Mouse (Mus musculus) spleen, adult 2 months (tissue): Measurements from ENCODE around the gene Gm29776.

Experiments used
- CTCF ChIP-seq: fragments of 200-500 bp; IDR thresholded peaks from 2 replicates; pipeline ENCODE4 v1.5.1; 2011; ENCODE audit warnings: mild to moderate bottlenecking, inconsistent platforms; ENCODE audit not compliant: insufficient read depth, insufficient read length, insufficient replicate concordance; ENCODE audit errors: extremely low read depth
- POLR2A ChIP-seq: fragments of 200-500 bp; IDR thresholded peaks from 2 replicates; pipeline ENCODE4 v1.6.1; 2011; ENCODE audit warnings: low read depth, low read length, inconsistent platforms

- TF ChIP-seq POLR2A (no peak), CTCF (no peak)
Measured at GRCm38 (mm10) chr14:54652787-54653186, 45.8 kb downstream of the Gm29776 start.
